Mouse (Mus musculus) megakaryocyte, adult 5-6 weeks (primary cell): ENCODE measurements around the gene Cyb561d1. TPM values are rescaled to one million over a fixed set of nuclear protein-coding genes. Genes with fewer than 3 reads are reported as not detected.
A peak's percentile ranks its signal among the peaks of the same experiment; 100 is the strongest.
"Not testable (repeated sequence)": the region's sequence is repeated elsewhere in the genome, so short reads cannot be mapped to it uniquely, and the experiment has no call there.

Source experiments
- ATAC-seq: 2 replicates; pipeline ENCODE4 v1.8.0; 2016; ENCODE audit warnings: mild to moderate bottlenecking, inconsistent platforms; ENCODE audit not compliant: poor library complexity, severe bottlenecking
- total RNA-seq, 2 experiments: library from RNA; stranded (forward) in 1 of 2; stranded (reverse) in 1 of 2; fragments of 153-499, 151-499 nt in 1 of 2; fragments of 221-1000, 200-1000 nt in 1 of 2; gene quantifications; 2 replicates each; pipeline versions ENCODE4 v1.2.3 to v1.2.4; 2015 to 2017

Gene Cyb561d1
- total RNA-seq (2015) (4.9 and 6.7 TPM in 2 replicates), total RNA-seq (2017) (10.3 and 12.0 TPM in 2 replicates)

DNA sequence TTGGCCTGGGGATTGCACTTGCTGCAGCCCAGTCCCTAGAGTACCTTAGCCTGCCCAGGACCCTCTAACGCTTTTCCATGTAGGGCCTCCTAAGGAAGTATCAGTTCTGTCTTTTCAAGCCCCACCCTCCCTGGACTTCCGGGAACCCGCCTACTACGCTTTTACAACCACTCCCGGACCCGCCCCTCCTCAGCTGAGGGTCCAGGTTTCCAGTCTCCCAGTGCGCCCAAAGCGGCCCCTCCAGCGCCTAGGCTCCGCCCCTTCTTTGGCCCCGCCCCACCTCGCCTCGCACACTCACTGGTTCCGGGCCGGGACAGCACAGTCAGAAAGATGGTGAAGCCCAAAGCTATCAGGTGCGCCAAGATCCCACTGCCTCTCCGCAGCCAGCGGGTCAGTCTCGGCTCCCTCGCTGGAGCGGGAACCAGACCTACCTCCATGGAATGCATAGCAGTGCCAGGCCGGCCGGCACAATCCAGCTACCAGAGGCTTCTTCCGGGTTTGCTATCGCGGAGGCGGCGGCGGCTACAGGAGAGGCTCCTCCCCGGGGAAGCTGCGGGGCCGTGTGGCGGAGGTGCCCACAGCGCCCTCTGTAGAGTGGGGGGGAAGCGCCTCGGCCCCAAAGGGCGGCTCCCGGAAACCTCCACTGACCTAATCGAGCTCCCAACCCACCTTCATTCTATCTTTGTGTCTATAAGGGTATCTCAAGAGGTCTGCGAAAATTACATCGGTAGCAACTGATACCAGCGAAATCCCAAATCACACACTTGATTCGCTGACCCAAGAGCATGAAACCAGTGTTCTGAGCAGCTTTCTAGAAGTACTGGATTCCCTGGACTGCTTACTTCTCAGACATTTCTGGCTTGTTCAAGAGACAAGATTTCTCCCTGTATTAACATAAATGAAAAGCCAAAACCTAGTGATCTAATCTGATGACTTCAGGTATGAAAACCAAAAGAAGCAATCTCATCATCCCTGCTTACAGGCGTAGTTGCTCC, at the start of gene Cyb561d1:
Gene Cyb561d1, minus strand, starts transcription at position 884 of the 995 bp plus-strand sequence.
- peak; percentile 89 for ATAC-seq

- ATAC-seq = no peak
Observed at GRCm38 (mm10) chr3:108246857-108247256, 45.8 kb upstream of the Cyb561d1 start.

DNA sequence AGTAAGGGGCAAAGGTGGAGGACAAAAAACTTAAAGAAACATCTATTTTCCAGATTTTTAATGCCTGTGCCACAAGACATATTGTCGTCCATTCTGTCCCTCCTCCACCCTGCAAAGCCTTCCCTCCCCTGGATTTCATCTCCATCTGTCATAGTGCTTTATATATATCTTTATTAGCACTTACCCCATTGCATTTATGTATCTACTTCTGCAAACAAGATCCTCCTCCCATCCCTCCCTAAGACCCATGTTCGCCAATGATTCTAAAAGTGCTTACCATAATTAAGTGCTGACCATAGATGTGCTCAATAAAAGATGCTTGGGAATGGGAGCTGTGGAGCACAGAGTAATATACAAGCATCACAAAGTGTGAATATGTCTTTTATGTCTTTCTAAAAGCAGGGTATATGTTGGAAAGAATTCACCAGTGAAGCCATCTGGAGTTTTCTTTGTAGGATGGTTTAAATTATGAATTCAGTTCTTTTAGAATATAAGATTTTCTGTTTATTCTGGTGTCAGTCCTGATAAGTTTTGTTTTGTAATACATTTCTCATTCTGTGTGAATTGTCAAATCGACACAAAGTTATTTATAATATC, 40.3 kb upstream of the Cyb561d1 start:
- no peak for ATAC-seq

- not testable (repeated sequence) for ATAC-seq
Observed at GRCm38 (mm10) chr3:108237474-108238102, 36.6 kb upstream of the Cyb561d1 start.

DNA sequence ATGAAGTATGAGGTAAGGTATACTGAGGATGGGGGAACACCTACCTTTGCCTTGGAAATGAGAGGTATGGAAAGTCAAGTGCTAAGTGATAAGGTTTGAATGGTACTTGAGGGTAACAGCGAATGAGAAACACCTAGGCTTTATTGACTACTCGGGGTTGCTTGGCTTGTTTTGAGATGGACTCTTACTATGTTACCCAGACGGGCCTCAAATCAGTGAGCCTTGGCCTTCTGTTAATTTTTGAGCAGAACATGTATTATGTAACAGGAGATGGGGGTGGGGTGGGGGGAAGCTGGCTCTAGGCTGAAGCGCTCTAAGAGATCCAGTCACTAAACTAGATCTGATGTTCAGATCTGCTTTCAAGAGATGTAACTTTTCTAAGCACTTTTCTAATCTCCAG, 30.6 kb upstream of the Cyb561d1 start:
- no peak for ATAC-seq

- no peak for ATAC-seq
Observed at GRCm38 (mm10) chr3:108227521-108227920, 26.5 kb upstream of the Cyb561d1 start.

DNA sequence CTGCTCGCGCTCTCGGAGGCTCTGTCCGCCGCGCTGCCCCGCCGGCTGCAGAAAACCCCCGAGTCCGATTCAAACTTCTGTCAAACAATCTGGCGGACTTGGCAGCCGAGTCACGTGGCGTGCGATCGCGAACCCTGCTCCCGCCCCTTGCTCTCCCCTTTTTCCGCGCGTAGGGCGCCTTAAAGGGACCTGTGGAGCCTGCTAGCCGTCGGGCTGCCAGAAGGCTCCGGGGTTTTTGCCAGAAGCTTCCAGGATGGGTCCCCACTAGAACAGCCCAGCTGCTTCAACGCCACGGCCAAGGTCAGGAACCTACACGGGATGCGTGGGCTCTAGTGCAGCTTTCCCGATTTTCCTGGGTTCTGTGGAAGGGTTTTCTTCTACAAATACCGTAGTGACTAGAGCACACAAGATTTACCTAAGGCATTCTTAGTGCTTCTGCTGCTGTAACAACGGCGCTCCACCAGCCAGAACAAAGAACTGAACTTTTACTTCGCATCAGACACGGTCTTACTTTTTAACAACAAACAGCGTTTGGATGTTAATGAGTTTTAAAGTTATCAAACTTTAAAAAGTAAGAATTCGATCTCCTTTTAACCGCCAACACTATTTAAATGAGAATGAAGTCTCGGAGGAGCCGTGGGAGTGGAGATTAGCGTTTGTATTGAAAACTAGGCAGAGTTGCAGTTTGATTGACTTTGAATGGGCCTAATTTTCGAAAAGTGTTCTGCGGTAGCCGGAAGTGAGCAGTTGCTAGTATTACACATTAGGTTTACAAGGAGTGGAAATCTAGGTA, 25.7 kb upstream of the Cyb561d1 start, which contains the start of gene Sypl2:
Gene Sypl2, minus strand, starts transcription at position 91 of the 793 bp plus-strand sequence.
- peak; percentile 27; the same call in 1 of the 2 replicates for ATAC-seq

DNA sequence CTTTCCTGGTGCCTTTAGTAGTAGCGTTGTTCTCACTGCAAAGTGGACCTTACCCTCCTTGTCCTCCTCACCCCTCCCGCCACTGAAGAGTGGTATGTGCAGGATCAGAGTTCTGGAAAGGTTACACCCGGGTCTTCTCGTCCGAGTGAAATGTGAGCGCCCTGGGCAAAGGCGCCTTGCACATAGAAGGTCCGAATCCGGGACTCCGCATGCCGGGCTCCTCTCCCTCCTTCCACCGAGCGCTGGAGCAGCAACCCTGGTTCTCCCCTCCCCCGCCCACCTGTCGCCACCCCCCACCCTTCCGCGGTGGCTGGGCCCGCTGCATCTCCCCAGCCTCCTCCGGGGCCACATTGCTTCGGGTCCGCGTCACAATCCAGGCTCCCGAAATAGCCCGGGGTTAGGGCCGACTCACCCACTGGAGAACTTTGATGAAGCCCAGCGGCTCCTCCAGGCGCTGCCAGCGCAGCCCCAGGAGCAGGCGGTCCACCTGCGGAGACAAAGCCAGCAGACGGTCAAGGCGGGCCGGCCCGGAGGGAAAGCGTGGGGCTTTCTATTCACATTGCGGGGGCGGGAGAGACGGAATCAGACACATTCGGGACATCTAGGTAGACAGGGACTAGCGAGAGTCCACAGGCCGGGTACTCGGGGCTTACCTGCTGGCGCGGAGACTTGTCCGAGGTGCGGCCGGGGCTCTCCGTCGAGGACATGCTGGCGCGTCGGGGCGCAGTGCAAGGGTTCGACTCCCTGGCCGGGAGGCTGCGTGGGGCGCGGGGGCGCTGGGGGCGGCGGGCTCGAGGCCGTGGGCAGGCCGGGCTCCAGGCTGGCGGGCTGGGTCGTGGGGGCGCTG, 24.9 kb upstream of the Cyb561d1 start:
- ATAC-seq = no peak

DNA sequence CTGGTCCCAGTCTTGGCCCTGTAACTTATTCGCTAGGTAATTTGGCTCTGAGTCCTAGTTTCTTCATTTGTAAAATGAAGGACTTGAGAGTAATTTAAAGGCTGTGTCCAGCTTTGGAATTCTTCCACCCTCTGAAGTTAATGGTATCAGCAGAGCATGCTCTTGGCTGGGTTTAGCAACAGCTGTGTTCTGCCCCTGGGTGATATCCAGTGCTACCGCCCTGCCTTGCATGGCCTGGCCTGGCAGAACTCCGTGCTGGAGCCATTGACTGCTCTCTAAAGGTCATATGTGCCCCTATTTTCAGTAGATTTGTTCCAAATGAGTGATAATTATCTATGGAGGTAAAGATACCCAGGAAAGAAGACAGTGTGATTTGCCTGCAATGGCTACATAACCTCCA, 19.6 kb upstream of the Cyb561d1 start:
- no peak for ATAC-seq

- no peak for ATAC-seq
Observed at GRCm38 (mm10) chr3:108214734-108215133, 13.7 kb upstream of the Cyb561d1 start.

DNA sequence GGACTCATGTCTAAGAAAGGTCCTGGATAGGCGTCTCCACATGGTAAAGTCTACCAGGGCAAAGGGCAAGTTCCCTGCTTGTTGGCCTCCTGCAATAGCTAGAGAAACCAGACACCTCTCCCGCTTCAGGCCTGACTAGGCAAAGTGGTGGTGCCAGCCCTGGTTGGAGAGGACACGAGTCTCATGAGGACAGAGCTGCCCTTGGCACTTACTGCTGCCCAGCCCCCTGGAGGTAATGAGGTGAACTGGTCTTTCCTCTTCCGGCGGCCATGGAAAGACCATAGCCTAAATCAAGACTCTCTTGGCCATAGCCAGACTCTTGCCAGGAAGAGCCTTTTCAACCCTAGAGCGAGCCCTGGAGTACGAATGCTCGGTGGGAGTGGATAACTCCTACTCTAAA, 11.4 kb upstream of the Cyb561d1 start:
- no peak for ATAC-seq

- no peak for ATAC-seq
Observed at GRCm38 (mm10) chr3:108211845-108212244, 10.8 kb upstream of the Cyb561d1 start.

DNA sequence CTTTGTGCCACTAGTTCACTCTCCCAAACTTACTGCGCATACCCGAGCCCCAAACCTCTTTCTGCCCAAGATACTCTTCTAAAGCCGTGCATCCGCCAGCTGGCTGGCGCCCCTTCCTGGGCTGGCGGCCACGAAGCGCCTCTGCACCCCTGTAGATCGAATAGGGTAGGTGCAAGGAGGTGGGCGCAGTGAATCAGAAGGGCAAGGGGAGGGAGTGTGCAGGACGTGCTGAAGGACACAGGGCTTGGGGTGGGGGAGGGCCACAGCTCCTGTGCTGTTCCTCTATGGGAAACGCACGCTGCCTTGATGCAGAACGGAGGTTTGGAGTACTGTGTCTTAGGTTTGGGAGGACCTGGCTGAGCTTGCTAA, 9.7 kb upstream of the Cyb561d1 start, which contains the start of gene Atxn7l2:
Gene Atxn7l2, minus strand, starts transcription at position 164 of the 369 bp plus-strand sequence.
- peak; percentile 73 for ATAC-seq

- peak; percentile 97 for ATAC-seq
Observed at GRCm38 (mm10) chr3:108209946-108210770, 9.1 kb upstream of the Cyb561d1 start.

GRCm38 (mm10) chr3:108209536-108209935, 8.5 kb upstream of the Cyb561d1 start:
- ATAC-seq = no peak

- ATAC-seq = no peak
Observed at GRCm38 (mm10) chr3:108209001-108209400, 8.0 kb upstream of the Cyb561d1 start.

DNA sequence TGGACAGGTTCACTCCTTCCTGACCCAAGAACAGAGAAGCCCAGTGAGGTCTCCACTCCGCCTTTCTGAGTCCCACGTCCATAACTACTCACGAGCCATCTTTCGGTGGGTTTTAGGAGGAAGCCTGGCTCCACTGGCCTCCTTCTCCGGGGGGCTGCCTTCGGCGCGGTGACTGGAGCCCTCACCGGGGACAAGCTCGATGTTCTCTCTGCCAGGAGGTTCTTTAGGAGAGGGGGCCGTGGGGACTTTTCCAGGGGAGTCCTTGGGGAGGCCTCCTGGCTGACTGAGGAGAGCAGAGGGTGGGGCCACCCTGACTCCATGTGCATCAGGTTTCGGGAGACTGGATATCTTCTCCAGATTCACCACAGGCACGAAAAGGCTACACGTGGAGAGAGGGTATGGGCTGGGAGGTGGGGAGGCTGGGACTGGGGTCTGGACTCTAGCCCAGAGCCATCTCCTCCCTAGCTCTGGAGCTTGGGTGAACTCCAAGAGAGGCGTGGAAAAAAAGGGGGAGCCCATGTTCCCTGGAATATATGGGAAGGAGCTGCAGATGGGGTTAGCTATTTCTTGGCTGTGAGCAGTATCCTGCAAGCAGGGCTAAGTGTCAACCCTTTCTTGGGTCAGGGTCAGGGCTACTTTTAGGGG, 5.8 kb upstream of the Cyb561d1 start:
- ATAC-seq = no peak

DNA sequence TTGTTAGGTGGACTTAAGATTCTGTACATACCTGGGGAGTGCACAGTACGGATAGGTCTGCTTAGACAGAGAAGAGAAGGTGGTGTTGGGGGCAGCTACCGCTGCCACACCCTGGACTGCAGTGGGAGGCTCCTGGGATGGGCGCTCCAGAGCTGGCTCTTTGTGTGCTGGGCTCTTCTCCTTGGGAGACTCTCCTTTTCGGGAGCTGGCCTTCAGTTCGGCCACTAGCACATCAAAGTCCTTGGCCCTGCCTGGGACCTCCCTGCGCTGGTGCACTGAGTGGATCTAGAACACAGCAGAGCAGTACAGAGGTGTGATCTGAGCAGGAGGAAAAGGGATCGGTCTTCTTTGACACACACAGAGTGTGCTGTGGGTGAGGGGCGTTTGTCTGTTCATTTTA, 4.6 kb upstream of the Cyb561d1 start:
- no peak for ATAC-seq
